Mouse (Mus musculus) stomach, embryonic 14.5 days (tissue): Measurements from ENCODE around the gene Cc2d2a. TPM values are rescaled to one million over a fixed set of nuclear protein-coding genes. Genes with fewer than 3 reads are reported as not detected.
A peak's percentile ranks its signal among the peaks of the same experiment; 100 is the strongest.

Experiments
- ATAC-seq: fragments of 200-750 bp; cut with Nextera tagmentation; 2 replicates; pipeline ENCODE4 v1.8.0; 2017; ENCODE audit warnings: low read depth, moderate TSS enrichment; ENCODE audit not compliant: insufficient number of reproducible peaks, insufficient read depth, low FRiP score
- H3K27ac ChIP-seq: fragments of 300-500 bp; sonication (generic); 2 replicates; pipeline ENCODE4 v1.5.1; 2014; ENCODE audit warnings: mild to moderate bottlenecking, low read length, moderate library complexity, mixed read lengths
- H3K27me3 ChIP-seq: fragments of 300-500 bp; sonication (generic); 2 replicates; pipeline ENCODE4 v1.6.1; 2014; ENCODE audit warnings: low read length, control low read depth, mixed read lengths; ENCODE audit not compliant: control insufficient read depth, insufficient read depth
- H3K36me3 ChIP-seq: fragments of 300-500 bp; sonication (generic); 2 replicates; pipeline ENCODE4 v1.6.1; 2014; ENCODE audit warnings: mild to moderate bottlenecking, control low read depth, low read length, moderate library complexity, mixed read lengths; ENCODE audit not compliant: control insufficient read depth, insufficient read depth
- H3K4me1 ChIP-seq: fragments of 300-500 bp; sonication (generic); 2 replicates; pipeline ENCODE4 v1.6.1; 2014; ENCODE audit warnings: low read length, control low read depth, mixed read lengths; ENCODE audit not compliant: control insufficient read depth, insufficient read depth
- H3K4me2 ChIP-seq: fragments of 300-500 bp; sonication (generic); replicated peaks from 2 replicates; pipeline ENCODE4 v1.6.1; 2014; ENCODE audit warnings: low read depth, low read length, control low read depth
- H3K4me3 ChIP-seq: fragments of 300-500 bp; sonication (generic); 2 replicates; pipeline ENCODE4 v1.5.1; 2014; ENCODE audit warnings: low read depth, low read length, control low read depth
- H3K9ac ChIP-seq: fragments of 300-500 bp; sonication (generic); replicated peaks from 2 replicates; pipeline ENCODE4 v1.6.1; 2014; ENCODE audit warnings: low read depth, mild to moderate bottlenecking, control low read depth, low read length, moderate library complexity, mixed read lengths
- H3K9me3 ChIP-seq: fragments of 300-500 bp; sonication (generic); 2 replicates; pipeline ENCODE4 v1.6.1; 2016; ENCODE audit warnings: low read depth, low read length, control low read depth; ENCODE audit not compliant: control insufficient read depth
- WGBS: fragments of 180-500 bp; shearing (Covaris S2); extraction: QIAGEN DNeasy Blood & Tissue Kit; methylation state at CpG from one replicate; pipeline ENCODE4 v1.1.7; 2014; 5-methylcytosine and 5-hydroxymethylcytosine counted together
- polyA plus RNA-seq: library from polyadenylated mRNA; unstranded; fragments of >200 nt; fragmentation: Nextera tagmentation; extraction: Ambion mirVana; gene quantifications from 2 replicates; pipeline ENCODE4 v1.2.1, GENCODE M21; 2014

Cc2d2a gene
- polyA plus RNA-seq, 1 experiment from 2014 or later = 15.7 TPM

DNA sequence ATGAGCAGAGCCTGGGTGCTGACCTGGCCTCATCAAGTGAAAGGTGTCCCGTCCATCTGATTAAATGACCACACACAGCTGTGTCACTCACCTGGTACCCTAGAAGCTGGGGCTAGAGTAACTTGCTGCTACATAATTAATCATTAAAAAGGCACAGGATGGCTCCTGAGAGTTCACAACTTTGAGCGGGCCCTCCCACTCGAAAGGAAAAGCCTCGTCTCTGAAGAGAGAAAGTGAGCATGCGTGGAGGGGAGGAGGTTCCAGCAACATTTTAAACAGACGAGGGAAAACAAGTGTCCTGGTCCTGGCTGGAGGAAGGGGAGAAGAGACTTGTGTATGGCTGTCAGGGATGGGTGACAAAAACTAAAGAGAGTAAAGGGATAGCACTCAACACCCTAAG is 1.4 kb downstream of the Cc2d2a start:
- H3K4me1 ChIP-seq = peaks cover 16% of the 10 kb centered on the region
- no peak for ATAC-seq
- H3K9me3 ChIP-seq = no peaks in the 10 kb centered on the region
- WGBS = 20% methylated on average over 6 of the region's 6 CpGs
- H3K4me2 ChIP-seq = peak overlapping the region; percentile 52
- H3K9ac ChIP-seq = no peak overlapping the region
- H3K36me3 ChIP-seq = no peaks in the 10 kb centered on the region
- H3K27ac ChIP-seq = peak overlapping the region; percentile 82
- H3K27me3 ChIP-seq = no peaks in the 10 kb centered on the region
- peak overlapping the region; percentile 42; the same call in 1 of the 2 replicates for H3K4me3 ChIP-seq

DNA sequence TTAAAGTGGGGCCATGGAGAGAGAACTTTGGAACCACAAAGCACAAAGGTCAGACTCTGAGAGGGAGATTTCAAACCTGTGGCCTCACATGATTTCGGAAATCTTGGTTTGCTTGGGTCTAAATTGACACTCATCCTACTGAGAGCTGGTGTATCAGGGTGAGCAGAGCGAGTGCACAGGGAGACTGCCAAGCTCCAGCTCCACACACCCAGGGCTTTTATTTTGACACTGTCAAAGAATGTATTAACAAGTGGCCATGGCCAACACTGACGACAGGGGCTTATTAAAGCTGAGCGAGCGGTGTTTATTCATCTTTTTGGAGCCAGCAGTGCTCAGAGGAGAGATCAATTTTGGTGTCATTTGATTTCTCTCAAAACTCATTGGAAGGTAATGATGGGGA is 3.0 kb downstream of the Cc2d2a start:
- Histone ChIP-seq H3K9me3 (no peaks in the 10 kb centered on the region), H3K4me2 (peak overlapping the region; percentile 13; the same call in 1 of the 2 replicates), H3K27ac (no peak overlapping the region), H3K9ac (no peak overlapping the region), H3K4me1 (peaks cover 16% of the 10 kb centered on the region), H3K27me3 (no peaks in the 10 kb centered on the region), H3K4me3 (no peak overlapping the region), H3K36me3 (no peaks in the 10 kb centered on the region)
- ATAC-seq = no peak; the same call in 1 of the 2 replicates
- WGBS = 19% methylated on average over 5 of the region's 5 CpGs

DNA sequence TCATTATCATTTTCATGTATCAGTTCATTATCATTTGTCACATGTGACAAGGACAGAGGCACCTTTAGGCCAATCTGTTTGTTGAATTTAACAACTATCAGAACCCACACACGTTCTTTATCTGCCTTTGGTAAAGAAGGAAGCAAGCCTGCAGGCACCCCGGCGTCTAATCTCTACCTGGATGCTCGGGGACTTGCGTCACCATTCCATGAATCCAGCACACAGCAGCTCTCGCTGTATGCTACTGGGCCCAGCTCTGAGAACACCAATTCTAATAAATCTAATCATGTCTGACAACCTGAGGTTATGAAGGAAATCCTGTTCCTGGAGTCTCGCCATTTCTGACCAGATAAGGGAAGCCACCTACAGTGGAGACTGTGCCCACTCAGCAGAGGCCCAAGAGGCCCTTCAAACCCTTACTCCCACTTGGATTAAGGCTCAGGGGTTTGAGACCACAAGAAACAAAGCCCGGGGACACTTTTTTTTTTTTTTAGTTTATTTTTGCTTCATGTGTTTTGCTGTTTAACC is 7.0 kb downstream of the Cc2d2a start:
- no peaks in the 10 kb centered on the region for H3K36me3 ChIP-seq
- H3K9me3 ChIP-seq = no peaks in the 10 kb centered on the region
- H3K27me3 ChIP-seq = no peaks in the 10 kb centered on the region
- peaks cover 10% of the 10 kb centered on the region for H3K4me1 ChIP-seq
- H3K4me3 ChIP-seq = no peak overlapping the region
- H3K27ac ChIP-seq = no peak overlapping the region
- 63% methylated on average over 8 of the region's 8 CpGs for WGBS
- no peak overlapping the region for H3K4me2 ChIP-seq
- no peak for ATAC-seq
- no peak overlapping the region for H3K9ac ChIP-seq

DNA sequence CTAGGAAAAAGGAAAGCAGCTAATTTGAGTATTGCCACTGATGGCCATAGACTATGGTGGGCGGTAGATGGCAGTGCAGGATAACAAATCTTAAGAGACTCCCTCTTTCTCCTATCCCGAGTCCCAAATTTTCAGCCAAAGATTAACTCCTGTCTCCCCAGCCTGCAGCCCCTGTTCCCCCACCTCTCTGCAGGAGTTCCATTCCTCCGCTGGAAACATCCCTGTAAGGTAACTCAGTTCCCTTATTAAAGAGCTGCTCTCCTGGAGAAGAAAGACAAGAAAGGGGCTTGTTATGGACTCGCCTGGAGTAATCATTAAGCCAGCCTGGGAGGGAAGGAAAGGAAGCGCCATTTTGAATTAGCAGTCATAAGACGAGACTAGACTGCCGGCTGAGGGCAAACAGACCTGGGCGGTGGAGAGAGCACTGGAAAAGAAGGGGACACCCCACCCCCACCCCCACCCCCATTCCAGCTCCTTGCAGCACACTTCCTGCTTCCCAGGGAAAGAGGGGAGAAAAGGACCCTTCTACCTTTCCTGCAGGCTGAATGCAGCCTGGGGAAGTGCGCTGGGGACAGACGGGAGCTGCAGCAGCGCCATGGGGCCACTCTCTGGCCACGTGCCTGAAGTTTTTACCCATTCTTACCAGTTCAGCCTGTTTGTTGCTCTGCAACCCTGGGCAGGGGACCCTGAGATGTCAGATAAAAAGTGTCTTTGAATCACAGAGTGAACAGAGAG is 10.2 kb downstream of the Cc2d2a start:
- peak; percentile 90 for ATAC-seq
- H3K9ac ChIP-seq = peak overlapping the region; percentile 69
- WGBS = 1% methylated on average over 12 of the region's 12 CpGs
- H3K4me2 ChIP-seq = peak overlapping the region; percentile 63
- H3K27ac ChIP-seq = peak overlapping the region; percentile 91
- no peaks in the 10 kb centered on the region for H3K27me3 ChIP-seq
- 0 out of 2 replicates have a peak, but pooled peaks cover 2% of the 10 kb centered on the region for H3K36me3 ChIP-seq
- peaks cover 5% of the 10 kb centered on the region for H3K4me1 ChIP-seq
- H3K4me3 ChIP-seq = peak overlapping the region; percentile 50
- H3K9me3 ChIP-seq = no peaks in the 10 kb centered on the region

DNA sequence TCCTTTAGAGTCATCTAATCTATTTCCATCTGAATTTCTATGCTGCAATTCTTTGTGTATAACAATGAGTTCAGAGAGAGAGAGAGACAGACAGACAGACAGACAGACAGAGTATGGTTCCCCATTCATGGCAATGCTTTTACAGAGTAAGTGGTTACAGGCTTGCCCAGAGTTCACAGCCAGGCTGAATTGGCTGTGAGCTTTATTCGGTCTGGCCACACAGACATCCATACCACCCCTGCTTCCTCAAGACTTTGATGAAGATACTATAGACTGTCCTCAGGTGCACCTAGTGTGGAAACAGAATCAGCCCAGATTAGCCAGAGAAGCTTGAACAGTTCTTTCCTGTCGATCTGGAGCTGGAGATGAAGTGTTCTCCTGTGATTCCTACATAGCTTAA is 10.9 kb downstream of the Cc2d2a start:
- ATAC-seq = no peak
- 84% methylated on average over 2 of the region's 2 CpGs for WGBS
- peak overlapping the region; percentile 50 for H3K4me3 ChIP-seq
- peaks cover 5% of the 10 kb centered on the region for H3K4me1 ChIP-seq
- H3K27me3 ChIP-seq = no peaks in the 10 kb centered on the region
- peak overlapping the region; percentile 69 for H3K9ac ChIP-seq
- no peak overlapping the region for H3K27ac ChIP-seq
- 0 out of 2 replicates have a peak, but pooled peaks cover 2% of the 10 kb centered on the region for H3K36me3 ChIP-seq
- H3K9me3 ChIP-seq = no peaks in the 10 kb centered on the region
- peak overlapping the region; percentile 63 for H3K4me2 ChIP-seq

DNA sequence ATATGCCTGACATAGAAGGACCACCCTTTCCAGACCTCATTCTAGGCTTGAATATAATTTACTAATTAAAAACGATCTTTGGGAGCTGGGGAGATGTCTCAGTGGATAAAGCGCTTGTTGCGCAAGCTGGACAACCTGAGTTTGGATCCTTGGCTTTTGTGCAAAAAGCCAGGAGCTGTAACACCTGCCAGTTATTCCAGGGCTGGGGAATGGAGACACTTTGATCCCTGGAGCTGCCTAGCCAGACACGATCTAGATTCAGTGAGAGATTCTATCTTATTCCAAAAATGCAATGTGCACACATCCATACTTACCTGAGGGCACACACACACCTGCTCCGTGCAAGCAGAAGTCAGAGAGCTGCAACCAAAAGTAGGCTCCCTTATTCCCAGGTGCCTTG is 23.3 kb downstream of the Cc2d2a start:
- no peak overlapping the region for H3K27ac ChIP-seq
- WGBS = 94% methylated on average over 5 of the region's 5 CpGs

DNA sequence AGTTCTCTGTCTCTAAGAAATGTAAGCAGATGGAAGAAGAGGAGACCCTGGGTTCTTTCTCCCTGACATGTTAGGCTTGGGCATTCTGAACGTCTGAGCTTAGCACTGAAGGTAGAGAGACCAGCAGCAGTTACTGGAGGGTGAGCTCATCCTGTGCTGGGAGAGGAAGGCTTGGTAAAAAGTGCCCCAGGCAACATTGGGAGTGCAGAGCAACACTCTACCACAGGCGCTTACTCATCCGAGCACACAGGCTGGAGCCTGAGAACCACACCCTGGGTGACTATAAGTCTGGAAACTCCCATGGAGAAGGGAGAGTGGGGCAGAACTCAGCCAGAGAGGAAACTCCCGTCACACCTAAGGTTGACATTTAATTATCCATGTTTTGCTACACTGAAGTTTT is 30.3 kb downstream of the Cc2d2a start:
- no peak overlapping the region for H3K4me3 ChIP-seq
- H3K4me1 ChIP-seq = no peaks in the 10 kb centered on the region
- no peaks in the 10 kb centered on the region for H3K27me3 ChIP-seq
- H3K9ac ChIP-seq = no peak overlapping the region
- H3K4me2 ChIP-seq = no peak overlapping the region
- peaks cover 57% of the 10 kb centered on the region for H3K36me3 ChIP-seq
- no peak for ATAC-seq
- no peaks in the 10 kb centered on the region for H3K9me3 ChIP-seq
- H3K27ac ChIP-seq = no peak overlapping the region
- WGBS = 88% methylated on average over 4 of the region's 4 CpGs

More for the DNA sequence above, 23.3 kb downstream of the Cc2d2a start:
- H3K27me3 ChIP-seq = no peaks in the 10 kb centered on the region
- no peak overlapping the region for H3K4me3 ChIP-seq
- ATAC-seq = no peak
- H3K4me2 ChIP-seq = no peak overlapping the region
- H3K9ac ChIP-seq = no peak overlapping the region
- peaks cover 71% of the 10 kb centered on the region for H3K36me3 ChIP-seq
- H3K4me1 ChIP-seq = no peaks in the 10 kb centered on the region
- no peaks in the 10 kb centered on the region for H3K9me3 ChIP-seq

DNA sequence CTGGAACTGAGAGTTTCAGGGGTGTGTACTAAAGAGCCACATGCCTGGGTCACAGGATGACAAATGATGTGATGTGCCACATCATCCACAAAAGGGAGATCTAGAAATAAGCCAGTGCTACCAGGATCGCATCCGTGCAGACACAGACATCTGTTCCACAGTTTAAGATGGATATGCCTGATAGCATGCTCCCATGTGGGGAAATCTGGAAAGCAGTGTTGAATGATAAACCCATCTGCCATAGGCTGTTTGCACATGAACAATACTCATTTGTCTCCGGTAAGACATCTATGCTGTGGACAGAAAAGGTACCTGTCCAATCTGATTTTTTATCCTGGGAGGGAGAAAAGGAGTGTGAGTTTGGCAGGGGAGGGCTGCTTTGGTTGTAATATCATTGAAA is 35.0 kb downstream of the Cc2d2a start:
- Histone ChIP-seq H3K9me3 (no peaks in the 10 kb centered on the region), H3K9ac (no peak overlapping the region), H3K4me2 (no peak overlapping the region), H3K27ac (no peak overlapping the region), H3K36me3 (peaks cover 55% of the 10 kb centered on the region), H3K4me3 (no peak overlapping the region), H3K27me3 (no peaks in the 10 kb centered on the region), H3K4me1 (no peaks in the 10 kb centered on the region)
- no peak for ATAC-seq
- 86% methylated on average over 3 of the region's 3 CpGs for WGBS
